8 mouse cellular contexts compared by ENCODE assay signal in genomic region chr2:36011331-36011825, GRCm38 (mm10). TPM values are rescaled to one million over a fixed set of nuclear protein-coding genes. Genes with fewer than 3 reads are reported as not detected.
DNase-seq lines count a peak whose midpoint lies in the region; ATAC-seq and TF ChIP-seq lines count a peak whose summit lies in the region.

No protein-coding gene starts in this region.

- H3K4me3 ChIP-seq in heart, embryonic 10.5 days = peak overlapping the region; percentile 65
- peak overlapping the region; percentile 58 for H3K4me3 ChIP-seq in hindbrain, embryonic 10.5 days
- peak overlapping the region; percentile 50 for H3K4me3 ChIP-seq in midbrain, embryonic 15.5 days

- no peaks in the 10 kb centered on the region for H3K9me3 ChIP-seq in heart, embryonic 10.5 days
- no peaks in the 10 kb centered on the region for H3K9me3 ChIP-seq in hindbrain, embryonic 10.5 days
- no peaks in the 10 kb centered on the region for H3K9me3 ChIP-seq in midbrain, embryonic 15.5 days

- no peak for DNase-seq in heart, embryonic 10.5 days (ENCODE audit: low spot score)
- DNase-seq in heart, postnatal 36 days = no peak
- peak; percentile 85 for DNase-seq in brain, embryonic 14.5 days (ENCODE audit: low read depth)
- DNase-seq in hindbrain, embryonic 10.5 days (ENCODE audit: low spot score) = peak; percentile 43
- peak; percentile 47 to 54 for DNase-seq in left cerebral cortex, postnatal 36 days (ENCODE audit: low spot score in 2 of 2)
- DNase-seq in c-Kit-positive CD71-positive TER-119-positive erythroid progenitor cells, embryonic 14.5 days (ENCODE audit: low spot score) = no peak

- peaks cover 23% of the 10 kb centered on the region for H3K4me1 ChIP-seq in heart, embryonic 10.5 days
- H3K4me1 ChIP-seq in hindbrain, embryonic 10.5 days (replicated peaks) = peaks cover 26% of the 10 kb centered on the region
- peaks cover 12% of the 10 kb centered on the region for H3K4me1 ChIP-seq in midbrain, embryonic 15.5 days

- intact Hi-C loops in heart, postnatal 36 days (cut with DNase I) = loop anchor here (5.0 kb wide), 2 partner anchors 91 to 126 kb away; partner anchors contain the start of genes Mrrf and Rbm18
- intact Hi-C loops in left cerebral cortex, postnatal 36 days (cut with DNase I) = no loop called here

- TF ChIP-seq CTCF in brain, embryonic 14.5 days (IDR thresholded peaks at IDR 0.05; ENCODE audit: borderline replicate concordance, extremely low read depth, insufficient read depth, insufficient read length) = peak; percentile 42

- H3K4me2 ChIP-seq in midbrain, embryonic 15.5 days = peak overlapping the region; percentile 84

- WGBS in heart, embryonic 10.5 days = under 1% methylated on average over 44 of the region's 44 CpGs
- WGBS in hindbrain, embryonic 10.5 days = 1% methylated on average over 44 of the region's 44 CpGs
- under 1% methylated on average over 44 of the region's 44 CpGs for WGBS in midbrain, embryonic 15.5 days

- peaks cover 55% of the 10 kb centered on the region for H3K27me3 ChIP-seq in heart, embryonic 10.5 days (ENCODE audit: insufficient read depth, poor library complexity, severe bottlenecking)
- peaks cover 53% of the 10 kb centered on the region for H3K27me3 ChIP-seq in hindbrain, embryonic 10.5 days (ENCODE audit: insufficient read depth, poor library complexity, severe bottlenecking)
- peaks cover 10% of the 10 kb centered on the region; the same call in 1 of the 2 replicates for H3K27me3 ChIP-seq in midbrain, embryonic 15.5 days (replicated peaks)

- H3K9ac ChIP-seq in midbrain, embryonic 15.5 days = peak overlapping the region; percentile 50

- H3K36me3 ChIP-seq in heart, embryonic 10.5 days = no peaks in the 10 kb centered on the region
- H3K36me3 ChIP-seq in hindbrain, embryonic 10.5 days = no peaks in the 10 kb centered on the region
- H3K36me3 ChIP-seq in midbrain, embryonic 15.5 days (replicated peaks) = no peaks in the 10 kb centered on the region

- peak overlapping the region; percentile 76 for H3K27ac ChIP-seq in heart, embryonic 10.5 days
- H3K27ac ChIP-seq in hindbrain, embryonic 10.5 days = peak overlapping the region; percentile 80
- no peak overlapping the region for H3K27ac ChIP-seq in midbrain, embryonic 15.5 days

- peak; percentile 11; the same call in 1 of the 2 replicates for ATAC-seq in midbrain, embryonic 15.5 days (replicated peaks)
- ATAC-seq in monocyte, adult 5-6 weeks (replicated peaks; ENCODE audit: insufficient number of reproducible peaks, low FRiP score, low TSS enrichment, poor library complexity, severe bottlenecking) = no peak

- TF ChIP-seq POLR2A in brain, embryonic 14.5 days (IDR thresholded peaks at IDR 0.05; ENCODE audit: borderline replicate concordance, extremely low read depth, insufficient read depth, insufficient read length, poor library complexity, severe bottlenecking) = no peak

RNA-seq across cellular contexts. Expression of gene Ttll11, which starts 31.7 kb away (rescaled TPM):
- 0.42 and 0.85 TPM in 2 replicates for polyA plus RNA-seq in heart, embryonic 10.5 days (2016; fragmentation: Nextera tagmentation; extraction: Ambion mirVana)
- total RNA-seq in heart, postnatal 36 days (2021) = 1 to 10 TPM; 1.1 to 2.5 TPM
- 7.8 and 9.3 TPM in 2 replicates for polyA plus RNA-seq in brain, embryonic 14.5 days (2012; rRNA removed)
- polyA plus RNA-seq in hindbrain, embryonic 10.5 days (2016; fragmentation: Nextera tagmentation; extraction: Ambion mirVana) = 0.86 and 1.6 TPM in 2 replicates
- total RNA-seq in left cerebral cortex, postnatal 36 days (2021) = 10 to 100 TPM; 38.0 to 42.8 TPM
- 5.4 TPM in 2 replicates for polyA plus RNA-seq in midbrain, embryonic 15.5 days (2015; fragmentation: Nextera tagmentation; extraction: Ambion mirVana)
- total RNA-seq in monocyte, adult 5-6 weeks (2017) = 1.6 TPM in 1 of 3 replicates, not detected in the others

RNA-seq across cellular contexts. Expression of gene Ndufa8, which starts 37.8 kb away (rescaled TPM):
- 329 and 373 TPM in 2 replicates for polyA plus RNA-seq in heart, embryonic 10.5 days (2016; fragmentation: Nextera tagmentation; extraction: Ambion mirVana)
- total RNA-seq in heart, postnatal 36 days (2021) = 100 to 1,000 TPM; 662 to 685 TPM
- polyA plus RNA-seq in brain, embryonic 14.5 days (2012; rRNA removed) = 123 and 135 TPM in 2 replicates
- polyA plus RNA-seq in hindbrain, embryonic 10.5 days (2016; fragmentation: Nextera tagmentation; extraction: Ambion mirVana) = 202 and 224 TPM in 2 replicates
- total RNA-seq in left cerebral cortex, postnatal 36 days (2021) = 100 to 1,000 TPM; 177 to 217 TPM
- 290 and 315 TPM in 2 replicates for polyA plus RNA-seq in midbrain, embryonic 15.5 days (2015; fragmentation: Nextera tagmentation; extraction: Ambion mirVana)
- 26.1 to 34.0 TPM (median 32.9 TPM) in 3 replicates for total RNA-seq in monocyte, adult 5-6 weeks (2017)

RNA-seq across cellular contexts. Expression of gene Morn5, which starts 37.9 kb away (rescaled TPM):
- not detected in 2 replicates for polyA plus RNA-seq in heart, embryonic 10.5 days (2016; fragmentation: Nextera tagmentation; extraction: Ambion mirVana)
- not detected for total RNA-seq in heart, postnatal 36 days (2021)
- 0.93 and 2.3 TPM in 2 replicates for polyA plus RNA-seq in brain, embryonic 14.5 days (2012; rRNA removed)
- polyA plus RNA-seq in hindbrain, embryonic 10.5 days (2016; fragmentation: Nextera tagmentation; extraction: Ambion mirVana) = 1.3 and 4.0 TPM in 2 replicates
- total RNA-seq in left cerebral cortex, postnatal 36 days (2021) = under 1 TPM; 0.61 to 0.79 TPM
- polyA plus RNA-seq in midbrain, embryonic 15.5 days (2015; fragmentation: Nextera tagmentation; extraction: Ambion mirVana) = 2.0 and 3.7 TPM in 2 replicates
- not detected in 3 replicates for total RNA-seq in monocyte, adult 5-6 weeks (2017)

Comparison
In these comparisons a context has a peak if more than half of its experiments do, and no peak if none do; other contexts are left out.
1. DNase-seq: peak in brain, embryonic 14.5 days (single experiment), hindbrain, embryonic 10.5 days (single experiment) and left cerebral cortex, postnatal 36 days (2 of 2); none in heart, embryonic 10.5 days (single experiment), heart, postnatal 36 days (0 of 2) and c-Kit-positive CD71-positive TER-119-positive erythroid progenitor cells, embryonic 14.5 days (single experiment).
2. Peak in every context shown above with its lines, with median percentiles within 50 percentile points of each other: H3K4me3 ChIP-seq.